In the genomic region with DNA sequence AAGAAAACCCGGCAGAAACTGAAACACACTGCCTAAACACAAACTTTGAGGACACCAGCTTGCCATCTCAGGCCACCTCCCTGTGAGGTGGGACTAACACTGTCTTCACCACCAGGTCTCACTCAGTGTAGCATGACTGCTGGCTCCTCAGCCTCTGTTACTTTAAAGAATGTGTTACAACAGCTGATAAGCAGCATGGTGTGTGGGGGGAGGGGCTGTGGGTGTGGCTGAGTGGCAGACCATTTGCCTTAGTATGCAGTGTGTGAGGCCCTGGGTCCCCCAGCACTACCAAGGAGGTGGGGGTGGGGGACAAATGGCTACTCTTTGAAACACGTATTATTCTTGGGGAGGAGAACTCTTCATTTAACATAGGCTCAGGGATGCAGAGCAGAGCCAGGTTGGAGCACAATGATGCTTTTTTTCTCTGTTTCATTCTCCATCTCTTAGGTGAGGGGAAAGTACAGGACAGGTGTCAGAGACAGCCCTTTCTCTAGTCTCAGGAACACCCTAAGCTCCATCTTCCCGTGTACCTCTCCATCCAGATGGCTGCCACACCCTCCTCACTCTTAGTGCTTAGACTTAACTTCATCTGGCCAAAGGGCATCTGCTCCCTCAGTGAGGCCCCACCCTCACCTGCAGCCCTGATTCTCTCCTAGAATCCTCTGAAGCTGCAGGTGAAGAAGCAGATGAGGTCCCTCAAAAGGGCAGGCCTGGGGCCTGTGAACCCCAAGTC, we compare ENCODE assay signal across 9 mouse cellular contexts. TPM values are rescaled to one million over a fixed set of nuclear protein-coding genes. Genes with fewer than 3 reads are reported as not detected.
DNase-seq lines count a peak whose midpoint lies in the region; ATAC-seq and TF ChIP-seq lines count a peak whose summit lies in the region.
"Had no signal": no experiment of that assay in that cellular context is flagged by ENCODE, and none has a peak within 500 bp of the region (broad histone marks: within the 10 kb centered on the region; RNA-seq: fewer than 3 reads in every experiment).

No protein-coding gene starts in this region.

- H3K79me2 ChIP-seq in MEL (ENCODE audit: control insufficient read depth, insufficient read depth, low read length, poor library complexity) = no peaks in the 10 kb centered on the region

- H3K9ac ChIP-seq in hindbrain, embryonic 13.5 days = no peak overlapping the region
- no peak overlapping the region for H3K9ac ChIP-seq in MEL (ENCODE audit: control insufficient read depth, low read depth, low read length, poor library complexity, severe bottlenecking)
- H3K9ac ChIP-seq in forebrain, embryonic 14.5 days (ENCODE audit: low read length) = no peak overlapping the region
- no peak overlapping the region for H3K9ac ChIP-seq in liver, embryonic 16.5 days (ENCODE audit: low read depth, low read length)

- peaks cover 60% of the 10 kb centered on the region for H3K4me1 ChIP-seq in hindbrain, embryonic 10.5 days (replicated peaks)
- peaks cover 34% of the 10 kb centered on the region for H3K4me1 ChIP-seq in hindbrain, embryonic 13.5 days (replicated peaks)
- H3K4me1 ChIP-seq in MEL (ENCODE audit: control insufficient read depth in 1 of 2, insufficient read depth in 2 of 2, low read length in 2 of 2) = peaks cover 0 to 6% of the 10 kb centered on the region in 2 experiments; a peak in 1 of 4 replicates
- H3K4me1 ChIP-seq in forebrain, embryonic 14.5 days (ENCODE audit: control insufficient read depth, insufficient read depth, low read length) = peaks cover 4% of the 10 kb centered on the region; the same call in 1 of the 2 replicates
- H3K4me1 ChIP-seq in liver, embryonic 16.5 days (ENCODE audit: control insufficient read depth, low read depth, low read length) = peaks cover 7% of the 10 kb centered on the region

- WGBS in hindbrain, embryonic 10.5 days = 7% methylated on average over 3 of the region's 3 CpGs
- 6% methylated on average over 3 of the region's 3 CpGs for WGBS in hindbrain, embryonic 13.5 days
- WGBS in forebrain, embryonic 14.5 days = 11% methylated on average over 3 of the region's 3 CpGs
- WGBS in liver, embryonic 16.5 days (ENCODE audit: insufficient replicate concordance) = 17% methylated on average over 3 of the region's 3 CpGs

- H3K36me3 ChIP-seq in hindbrain, embryonic 10.5 days = no peaks in the 10 kb centered on the region
- peaks cover 6% of the 10 kb centered on the region for H3K36me3 ChIP-seq in hindbrain, embryonic 13.5 days
- no peaks in the 10 kb centered on the region; a peak in 1 of 4 replicates for H3K36me3 ChIP-seq in MEL (ENCODE audit: control insufficient read depth in 1 of 2, insufficient read depth in 2 of 2, low read length in 2 of 2)
- H3K36me3 ChIP-seq in forebrain, embryonic 14.5 days (ENCODE audit: control insufficient read depth, insufficient read depth, low read length) = peaks cover 5% of the 10 kb centered on the region; the same call in 1 of the 2 replicates
- H3K36me3 ChIP-seq in liver, embryonic 16.5 days (ENCODE audit: control insufficient read depth, insufficient read depth) = no peaks in the 10 kb centered on the region

- peaks cover 19% of the 10 kb centered on the region for H3K27me3 ChIP-seq in hindbrain, embryonic 10.5 days (ENCODE audit: insufficient read depth, poor library complexity, severe bottlenecking)
- H3K27me3 ChIP-seq in hindbrain, embryonic 13.5 days = peaks cover 24% of the 10 kb centered on the region
- no peaks in the 10 kb centered on the region for H3K27me3 ChIP-seq in MEL (ENCODE audit: control insufficient read depth in 1 of 2, insufficient read depth in 2 of 2, low read length in 2 of 2)
- H3K27me3 ChIP-seq in forebrain, embryonic 14.5 days (replicated peaks; ENCODE audit: control insufficient read depth, insufficient read depth, low read length) = 0 out of 2 replicates have a peak, but pooled peaks cover 4% of the 10 kb centered on the region
- H3K27me3 ChIP-seq in liver, embryonic 16.5 days (ENCODE audit: control insufficient read depth, insufficient read depth, low read depth, low read length) = peaks cover 11% of the 10 kb centered on the region; the same call in 1 of the 2 replicates

- TF ChIP-seq CTCF in MEL (IDR thresholded peaks at IDR 0.05 in 2 of 3, conservative IDR thresholded peaks at IDR 0.05 in 1 of 3; ENCODE audit: control insufficient read depth in 1 of 3, insufficient read depth in 1 of 3, low read depth in 2 of 3, low read length in 3 of 3, poor library complexity in 1 of 3, severe bottlenecking in 1 of 3) = no peak

- no peak for ATAC-seq in hindbrain, embryonic 13.5 days (ENCODE audit: low FRiP score)
- peak; percentile 55; the same call in 1 of the 2 replicates for ATAC-seq in forebrain, embryonic 14.5 days
- ATAC-seq in liver, embryonic 16.5 days (ENCODE audit: low read depth) = 0 out of 2 replicates have a peak, but pooled peaks have one; percentile 24

- H3K4me2 ChIP-seq in hindbrain, embryonic 13.5 days = no peak overlapping the region
- no peak overlapping the region for H3K4me2 ChIP-seq in forebrain, embryonic 14.5 days (ENCODE audit: low read length)
- H3K4me2 ChIP-seq in liver, embryonic 16.5 days (ENCODE audit: low read depth, low read length) = no peak overlapping the region

- TF ChIP-seq POLR2A in MEL (IDR thresholded peaks at IDR 0.05; ENCODE audit: control insufficient read depth in 1 of 2, insufficient read depth in 1 of 2, low read depth in 1 of 2, low read length in 2 of 2, poor library complexity in 1 of 2) = no peak

- no peaks in the 10 kb centered on the region for H3K9me3 ChIP-seq in hindbrain, embryonic 10.5 days
- H3K9me3 ChIP-seq in hindbrain, embryonic 13.5 days = no peaks in the 10 kb centered on the region
- H3K9me3 ChIP-seq in MEL (replicated peaks; ENCODE audit: insufficient read depth, low read length) = no peaks in the 10 kb centered on the region
- H3K9me3 ChIP-seq in forebrain, embryonic 14.5 days (replicated peaks; ENCODE audit: control insufficient read depth, low read length) = no peaks in the 10 kb centered on the region
- H3K9me3 ChIP-seq in liver, embryonic 16.5 days (replicated peaks; ENCODE audit: control insufficient read depth, low read length) = no peaks in the 10 kb centered on the region

- peak overlapping the region; percentile 59 for H3K27ac ChIP-seq in hindbrain, embryonic 10.5 days
- no peak overlapping the region for H3K27ac ChIP-seq in hindbrain, embryonic 13.5 days
- no peak overlapping the region for H3K27ac ChIP-seq in MEL (ENCODE audit: control insufficient read depth, low read depth, low read length)
- H3K27ac ChIP-seq in forebrain, embryonic 14.5 days (ENCODE audit: low read depth, low read length) = no peak overlapping the region
- H3K27ac ChIP-seq in liver, embryonic 16.5 days (ENCODE audit: low read length) = no peak overlapping the region

- H3K4me3 ChIP-seq in hindbrain, embryonic 10.5 days = no peak overlapping the region; the same call in 1 of the 2 replicates
- no peak overlapping the region for H3K4me3 ChIP-seq in hindbrain, embryonic 13.5 days
- H3K4me3 ChIP-seq in MEL (ENCODE audit: control insufficient read depth in 1 of 2, insufficient read depth in 1 of 2, low read depth in 2 of 2, low read length in 2 of 2) = no peak overlapping the region
- H3K4me3 ChIP-seq in forebrain, embryonic 14.5 days (ENCODE audit: low read depth, low read length) = no peak overlapping the region
- no peak overlapping the region for H3K4me3 ChIP-seq in liver, embryonic 16.5 days (ENCODE audit: low read depth, low read length)

- TF ChIP-seq RAD21 in MEL (IDR thresholded peaks at IDR 0.05; ENCODE audit: low read depth, low read length) = no peak

- intact Hi-C loops in gastrocnemius, postnatal 36 days (cut with DNase I) = no loop called here

- peak; percentile 55 for DNase-seq in hindbrain, embryonic 10.5 days (ENCODE audit: low spot score)
- DNase-seq in MEL (ENCODE audit: low read depth, low spot score) = peak; percentile 61
- peak; percentile 44 for DNase-seq in forebrain, embryonic 14.5 days (ENCODE audit: low spot score)
- DNase-seq in gastrocnemius, postnatal 36 days = no peak
- no peak for DNase-seq in frontal cortex, postnatal 10 days (ENCODE audit: low spot score in 2 of 2)
- DNase-seq in cerebellum, postnatal 4 days (ENCODE audit: low spot score in 2 of 2) = no peak

- 0 out of 4 replicates have a peak, but pooled peaks of 1 of the 2 experiments have one; percentile 14 for TF ChIP-seq EP300 in MEL (IDR thresholded peaks at IDR 0.05; ENCODE audit: low read depth in 1 of 2, low read length in 2 of 2)

RNA-seq across cellular contexts. Expression of a gene that starts 5.3 kb away (rescaled TPM):
- polyA plus RNA-seq in hindbrain, embryonic 10.5 days (2016; fragmentation: Nextera tagmentation; extraction: Ambion mirVana) = 0.88 and 2.8 TPM in 2 replicates
- polyA plus RNA-seq in hindbrain, embryonic 13.5 days (2015; fragmentation: Nextera tagmentation; extraction: Ambion mirVana) = 0.21 and 0.48 TPM in 2 replicates
- total RNA-seq in MEL (2012; rRNA removed) = not detected in 2 replicates
- polyA plus RNA-seq in MEL (2012; ENCODE audit: insufficient read depth in 1 of 2, insufficient read length in 2 of 2, low read depth in 1 of 2, low replicate concordance in 2 of 2, missing spikeins in 1 of 2) = not detected
- polyA plus RNA-seq in forebrain, embryonic 14.5 days (2014; fragmentation: Nextera tagmentation; extraction: Ambion mirVana) = 0.34 and 0.36 TPM in 2 replicates
- not detected in 2 replicates for polyA plus RNA-seq in liver, embryonic 16.5 days (2015; fragmentation: Nextera tagmentation; extraction: Ambion mirVana)
- not detected for total RNA-seq in gastrocnemius, postnatal 36 days (2021)

RNA-seq across cellular contexts. Expression of a gene that starts 11.5 kb away (rescaled TPM):
- 14.2 and 14.6 TPM in 2 replicates for polyA plus RNA-seq in hindbrain, embryonic 10.5 days (2016; fragmentation: Nextera tagmentation; extraction: Ambion mirVana)
- polyA plus RNA-seq in hindbrain, embryonic 13.5 days (2015; fragmentation: Nextera tagmentation; extraction: Ambion mirVana) = 28.6 and 30.5 TPM in 2 replicates
- 4.3 and 5.0 TPM in 2 replicates for total RNA-seq in MEL (2012; rRNA removed)
- polyA plus RNA-seq in MEL (2012; ENCODE audit: insufficient read depth in 1 of 2, insufficient read length in 2 of 2, low read depth in 1 of 2, low replicate concordance in 2 of 2, missing spikeins in 1 of 2) = 10 to 100 TPM in 1 of 2 experiments, not detected in 1; 11.9 TPM
- polyA plus RNA-seq in forebrain, embryonic 14.5 days (2014; fragmentation: Nextera tagmentation; extraction: Ambion mirVana) = 5.2 and 10.8 TPM in 2 replicates
- 5.2 and 5.5 TPM in 2 replicates for polyA plus RNA-seq in liver, embryonic 16.5 days (2015; fragmentation: Nextera tagmentation; extraction: Ambion mirVana)
- 1 to 10 TPM; 4.3 to 6.0 TPM for total RNA-seq in gastrocnemius, postnatal 36 days (2021)

RNA-seq across cellular contexts. Expression of a gene that starts 19.8 kb away (rescaled TPM):
- not detected in 2 replicates for polyA plus RNA-seq in hindbrain, embryonic 10.5 days (2016; fragmentation: Nextera tagmentation; extraction: Ambion mirVana)
- not detected in 2 replicates for polyA plus RNA-seq in hindbrain, embryonic 13.5 days (2015; fragmentation: Nextera tagmentation; extraction: Ambion mirVana)
- total RNA-seq in MEL (2012; rRNA removed) = 0.08 TPM in 1 of 2 replicates, not detected in the other
- polyA plus RNA-seq in MEL (2012; ENCODE audit: insufficient read depth in 1 of 2, insufficient read length in 2 of 2, low read depth in 1 of 2, low replicate concordance in 2 of 2, missing spikeins in 1 of 2) = under 1 TPM in 1 of 2 experiments, not detected in 1; 0.11 TPM
- polyA plus RNA-seq in forebrain, embryonic 14.5 days (2014; fragmentation: Nextera tagmentation; extraction: Ambion mirVana) = not detected in 2 replicates
- polyA plus RNA-seq in liver, embryonic 16.5 days (2015; fragmentation: Nextera tagmentation; extraction: Ambion mirVana) = not detected in 2 replicates
- not detected for total RNA-seq in gastrocnemius, postnatal 36 days (2021)
- total RNA-seq: hematopoietic stem cell, adult 5-6 weeks had no signal

RNA-seq across cellular contexts. Expression of a gene that starts 40.0 kb away (rescaled TPM):
- 50.7 and 59.7 TPM in 2 replicates for polyA plus RNA-seq in hindbrain, embryonic 10.5 days (2016; fragmentation: Nextera tagmentation; extraction: Ambion mirVana)
- 56.9 and 58.8 TPM in 2 replicates for polyA plus RNA-seq in hindbrain, embryonic 13.5 days (2015; fragmentation: Nextera tagmentation; extraction: Ambion mirVana)
- 32.4 and 35.4 TPM in 2 replicates for total RNA-seq in MEL (2012; rRNA removed)
- 10 to 100 TPM in 1 of 2 experiments, not detected in 1; 51.4 TPM for polyA plus RNA-seq in MEL (2012; ENCODE audit: insufficient read depth in 1 of 2, insufficient read length in 2 of 2, low read depth in 1 of 2, low replicate concordance in 2 of 2, missing spikeins in 1 of 2)
- 55.5 and 56.4 TPM in 2 replicates for polyA plus RNA-seq in forebrain, embryonic 14.5 days (2014; fragmentation: Nextera tagmentation; extraction: Ambion mirVana)
- polyA plus RNA-seq in liver, embryonic 16.5 days (2015; fragmentation: Nextera tagmentation; extraction: Ambion mirVana) = 23.6 and 26.2 TPM in 2 replicates
- 10 to 100 TPM; 33.8 to 37.3 TPM for total RNA-seq in gastrocnemius, postnatal 36 days (2021)

RNA-seq across cellular contexts. Expression of a gene that starts 48.2 kb away (rescaled TPM):
- 61.7 and 74.1 TPM in 2 replicates for polyA plus RNA-seq in hindbrain, embryonic 10.5 days (2016; fragmentation: Nextera tagmentation; extraction: Ambion mirVana)
- 67.9 and 75.2 TPM in 2 replicates for polyA plus RNA-seq in hindbrain, embryonic 13.5 days (2015; fragmentation: Nextera tagmentation; extraction: Ambion mirVana)
- 24.3 and 25.9 TPM in 2 replicates for total RNA-seq in MEL (2012; rRNA removed)
- polyA plus RNA-seq in MEL (2012; ENCODE audit: insufficient read depth in 1 of 2, insufficient read length in 2 of 2, low read depth in 1 of 2, low replicate concordance in 2 of 2, missing spikeins in 1 of 2) = 10 to 100 TPM in 1 of 2 experiments, not detected in 1; 37.7 TPM
- polyA plus RNA-seq in forebrain, embryonic 14.5 days (2014; fragmentation: Nextera tagmentation; extraction: Ambion mirVana) = 46.1 and 47.5 TPM in 2 replicates
- polyA plus RNA-seq in liver, embryonic 16.5 days (2015; fragmentation: Nextera tagmentation; extraction: Ambion mirVana) = 9.9 and 12.3 TPM in 2 replicates
- total RNA-seq in gastrocnemius, postnatal 36 days (2021) = 10 to 100 TPM; 80.9 to 83.7 TPM

Comparison
In these comparisons a context has a peak if more than half of its experiments do, and no peak if none do; other contexts are left out.
1. DNase-seq: peak in hindbrain, embryonic 10.5 days (single experiment), MEL (single experiment) and forebrain, embryonic 14.5 days (single experiment); none in gastrocnemius, postnatal 36 days (0 of 2), frontal cortex, postnatal 10 days (0 of 2) and cerebellum, postnatal 4 days (0 of 2).